Mouse (Mus musculus) liver, embryonic 16.5 days (tissue): ENCODE data around the gene Cyp3a16. TPM values are rescaled to one million over a fixed set of nuclear protein-coding genes. Genes with fewer than 3 reads are reported as not detected.

ENCODE experiments used
- polyA plus RNA-seq: library from polyadenylated mRNA; unstranded; fragments of >200 nt; fragmentation: Nextera tagmentation; extraction: Ambion mirVana; gene quantifications from 2 replicates; pipeline ENCODE4 v1.2.1, GENCODE M21; 2015

Gene Cyp3a16
- polyA plus RNA-seq, 1 experiment from 2014 or later = 7.9 TPM

Other genes with a start within 250 kb of the Cyp3a16 start
- gene Zfp655, start 238.0 kb downstream of the Cyp3a16 start, polyA plus RNA-seq = 18.8 and 19.3 TPM in 2 replicates
- 0.14 and 0.22 TPM in 2 replicates for gene Zscan25, start 189.2 kb downstream of the Cyp3a16 start, polyA plus RNA-seq
- 0.12 and 0.13 TPM in 2 replicates for gene Cyp3a57, start 124.4 kb downstream of the Cyp3a16 start, polyA plus RNA-seq
- gene Cyp3a41b, start 115.0 kb upstream of the Cyp3a16 start, polyA plus RNA-seq = not detected in 2 replicates